Mouse (Mus musculus) forebrain, embryonic 14.5 days (tissue): Measurements from ENCODE around the gene Sf3b3. TPM values are rescaled to one million over a fixed set of nuclear protein-coding genes. Genes with fewer than 3 reads are reported as not detected.
A peak's percentile ranks its signal among the peaks of the same experiment; 100 is the strongest.

Experiments used
- ATAC-seq: fragments of 200-750 bp; cut with Nextera tagmentation; 2 replicates; pipeline ENCODE4 v1.8.0; 2017; ENCODE audit warnings: mild to moderate bottlenecking, moderate library complexity
- DNase-seq: peaks from one replicate; pipeline ENCODE4 v3.0.0-alpha.2; 2015; ENCODE audit warnings: low spot score
- H3K27ac ChIP-seq: fragments of 300-500 bp; sonication (generic); 2 replicates; pipeline ENCODE4 v1.5.1; 2014; ENCODE audit warnings: low read depth, mild to moderate bottlenecking, control low read depth, low read length, moderate library complexity
- H3K27me3 ChIP-seq: fragments of 300-500 bp; sonication (generic); replicated peaks from 2 replicates; pipeline ENCODE4 v1.6.1; 2014; ENCODE audit warnings: low read length, control low read depth, mixed read lengths; ENCODE audit not compliant: control insufficient read depth, insufficient read depth
- H3K36me3 ChIP-seq: fragments of 300-500 bp; sonication (generic); 2 replicates; pipeline ENCODE4 v1.6.1; 2014; ENCODE audit warnings: low read length, control low read depth; ENCODE audit not compliant: control insufficient read depth, insufficient read depth
- H3K4me1 ChIP-seq: fragments of 300-500 bp; sonication (generic); 2 replicates; pipeline ENCODE4 v1.6.1; 2014; ENCODE audit warnings: antibody characterized with exemption, low read length, control low read depth; ENCODE audit not compliant: control insufficient read depth, insufficient read depth
- H3K4me2 ChIP-seq: fragments of 300-500 bp; sonication (generic); 2 replicates; pipeline ENCODE4 v1.6.1; 2014; ENCODE audit warnings: mild to moderate bottlenecking, control low read depth, low read length
- H3K4me3 ChIP-seq: fragments of 300-500 bp; sonication (generic); 2 replicates; pipeline ENCODE4 v1.5.1; 2014; ENCODE audit warnings: low read depth, low read length, control low read depth
- H3K9ac ChIP-seq: fragments of 300-500 bp; sonication (generic); 2 replicates; pipeline ENCODE4 v1.6.1; 2014; ENCODE audit warnings: mild to moderate bottlenecking, low read length, control low read depth, moderate library complexity
- H3K9me3 ChIP-seq: fragments of 300-500 bp; sonication (generic); replicated peaks from 2 replicates; pipeline ENCODE4 v1.6.1; 2016; ENCODE audit warnings: low read length, control low read depth, mixed read lengths; ENCODE audit not compliant: control insufficient read depth
- WGBS: fragments of 180-500 bp; shearing (Covaris S2); extraction: QIAGEN DNeasy Blood & Tissue Kit; methylation state at CpG from one replicate; pipeline ENCODE4 v1.1.7; 2014; 5-methylcytosine and 5-hydroxymethylcytosine counted together
- polyA plus RNA-seq: library from polyadenylated mRNA; unstranded; fragments of >200 nt; fragmentation: Nextera tagmentation; extraction: Ambion mirVana; gene quantifications from 2 replicates; pipeline ENCODE4 v1.2.1, GENCODE M21; 2014

Gene Sf3b3
- polyA plus RNA-seq, 1 experiment from 2014 or later: 98.5 TPM

- Histone ChIP-seq H3K4me3 (no peak overlapping the region), H3K9ac (no peak overlapping the region), H3K4me2 (no peak overlapping the region), H3K9me3 (no peaks in the 10 kb centered on the region), H3K27ac (no peak overlapping the region), H3K27me3 (no peaks in the 10 kb centered on the region), H3K36me3 (peaks cover 73% of the 10 kb centered on the region), H3K4me1 (no peaks in the 10 kb centered on the region; the same call in 1 of the 2 replicates)
- WGBS: 91% methylated on average over 3 of the region's 3 CpGs
- ATAC-seq: no peak
- peak; percentile 9 for DNase-seq
These were observed 4.5 kb downstream of the Sf3b3 start for GRCm38 (mm10) chr8:110842012-110842574.

GRCm38 (mm10) chr8:110831956-110832355, 14.6 kb downstream of the Sf3b3 start:
- Histone ChIP-seq H3K4me3 (no peak overlapping the region), H3K36me3 (peaks cover 97% of the 10 kb centered on the region), H3K9ac (no peak overlapping the region), H3K4me2 (no peak overlapping the region), H3K9me3 (no peaks in the 10 kb centered on the region), H3K27ac (no peak overlapping the region), H3K4me1 (no peaks in the 10 kb centered on the region), H3K27me3 (no peaks in the 10 kb centered on the region)
- ATAC-seq (no peak), DNase-seq (no peak)
- WGBS: 94% methylated on average over 3 of the region's 3 CpGs

- H3K9ac ChIP-seq: no peak overlapping the region
- no peaks in the 10 kb centered on the region for H3K27me3 ChIP-seq
- no peaks in the 10 kb centered on the region for H3K9me3 ChIP-seq
- no peak overlapping the region for H3K4me3 ChIP-seq
- DNase-seq (no peak), ATAC-seq (no peak)
- H3K36me3 ChIP-seq: peaks cover 97% of the 10 kb centered on the region
- no peaks in the 10 kb centered on the region for H3K4me1 ChIP-seq
- 81% methylated on average over 3 of the region's 3 CpGs for WGBS
- H3K4me2 ChIP-seq: no peak overlapping the region
- H3K27ac ChIP-seq: no peak overlapping the region
These were observed 18.1 kb downstream of the Sf3b3 start for GRCm38 (mm10) chr8:110828511-110828910.

- 82% methylated on average over 1 of the region's 1 CpGs for WGBS
- no peak for ATAC-seq
These were observed 21.7 kb downstream of the Sf3b3 start for GRCm38 (mm10) chr8:110824861-110825260.

GRCm38 (mm10) chr8:110821960-110822359, 24.6 kb downstream of the Sf3b3 start:
- no peak overlapping the region for H3K9ac ChIP-seq
- WGBS: 86% methylated on average over 3 of the region's 3 CpGs
- H3K27me3 ChIP-seq: no peaks in the 10 kb centered on the region
- no peak overlapping the region for H3K27ac ChIP-seq
- H3K36me3 ChIP-seq: peaks cover 100% of the 10 kb centered on the region
- ATAC-seq (no peak), DNase-seq (no peak)
- H3K4me3 ChIP-seq: no peak overlapping the region
- no peaks in the 10 kb centered on the region for H3K4me1 ChIP-seq
- no peaks in the 10 kb centered on the region for H3K9me3 ChIP-seq
- H3K4me2 ChIP-seq: no peak overlapping the region

More at GRCm38 (mm10) chr8:110824861-110825260, 21.7 kb downstream of the Sf3b3 start:
- Histone ChIP-seq H3K4me1 (no peaks in the 10 kb centered on the region), H3K27me3 (no peaks in the 10 kb centered on the region), H3K36me3 (peaks cover 100% of the 10 kb centered on the region), H3K27ac (no peak overlapping the region), H3K4me3 (no peak overlapping the region), H3K4me2 (no peak overlapping the region), H3K9me3 (no peaks in the 10 kb centered on the region), H3K9ac (no peak overlapping the region)
- DNase-seq: no peak

GRCm38 (mm10) chr8:110820257-110820656, 26.3 kb downstream of the Sf3b3 start:
- no peak overlapping the region for H3K4me2 ChIP-seq
- no peaks in the 10 kb centered on the region for H3K4me1 ChIP-seq
- WGBS: 92% methylated on average over 2 of the region's 2 CpGs
- H3K27ac ChIP-seq: no peak overlapping the region
- no peaks in the 10 kb centered on the region for H3K9me3 ChIP-seq
- peaks cover 100% of the 10 kb centered on the region for H3K36me3 ChIP-seq
- H3K27me3 ChIP-seq: no peaks in the 10 kb centered on the region
- no peak overlapping the region for H3K4me3 ChIP-seq
- H3K9ac ChIP-seq: no peak overlapping the region
- ATAC-seq: no peak
- DNase-seq: peak; percentile 29

GRCm38 (mm10) chr8:110818593-110818992, 28.0 kb downstream of the Sf3b3 start:
- Histone ChIP-seq H3K4me3 (no peak overlapping the region), H3K9me3 (no peaks in the 10 kb centered on the region), H3K4me1 (no peaks in the 10 kb centered on the region), H3K27ac (no peak overlapping the region), H3K9ac (no peak overlapping the region), H3K36me3 (peaks cover 100% of the 10 kb centered on the region), H3K27me3 (no peaks in the 10 kb centered on the region), H3K4me2 (no peak overlapping the region)
- DNase-seq (peak; percentile 34), ATAC-seq (no peak)
- 93% methylated on average over 3 of the region's 3 CpGs for WGBS

- Histone ChIP-seq H3K4me3 (no peak overlapping the region), H3K36me3 (peaks cover 100% of the 10 kb centered on the region), H3K4me1 (no peaks in the 10 kb centered on the region), H3K9me3 (no peaks in the 10 kb centered on the region), H3K27me3 (no peaks in the 10 kb centered on the region), H3K4me2 (no peak overlapping the region), H3K9ac (no peak overlapping the region), H3K27ac (no peak overlapping the region)
- ATAC-seq (no peak), DNase-seq (no peak)
- WGBS: 89% methylated on average over 1 of the region's 1 CpGs
These were observed 29.6 kb downstream of the Sf3b3 start for GRCm38 (mm10) chr8:110816990-110817389.

- no peak for DNase-seq
- 59% methylated on average over 3 of the region's 3 CpGs for WGBS
- H3K9ac ChIP-seq: no peak overlapping the region
These were observed 31.3 kb downstream of the Sf3b3 start for GRCm38 (mm10) chr8:110815308-110815707.

More at GRCm38 (mm10) chr8:110815308-110815707, 31.3 kb downstream of the Sf3b3 start:
- Histone ChIP-seq H3K4me3 (no peak overlapping the region), H3K4me1 (no peaks in the 10 kb centered on the region), H3K36me3 (peaks cover 100% of the 10 kb centered on the region), H3K4me2 (no peak overlapping the region), H3K9me3 (no peaks in the 10 kb centered on the region), H3K27me3 (no peaks in the 10 kb centered on the region), H3K27ac (no peak overlapping the region)
- ATAC-seq: no peak
